Mouse (Mus musculus) heart, postnatal 0 days (tissue): ENCODE measurements around the gene Nox4.

Experiments used
- CTCF ChIP-seq: IDR thresholded peaks from 2 replicates; pipeline ENCODE4 v1.5.1; 2016; ENCODE audit warnings: antibody characterized with exemption, control low read depth, low read depth
- EP300 ChIP-seq: IDR thresholded peaks from 2 replicates; pipeline ENCODE4 v1.6.1; 2016; ENCODE audit warnings: antibody characterized with exemption, low read depth

- TF ChIP-seq CTCF, result no peak
- TF ChIP-seq EP300, result no peak
These were observed 4.8 kb upstream of the Nox4 start for GRCm38 (mm10) chr7:87241139-87241538.
